Mouse (Mus musculus) adrenal gland, adult 2 months (tissue): ENCODE results near the gene Ccdc66. TPM values are rescaled to one million over a fixed set of nuclear protein-coding genes. Genes with fewer than 3 reads are reported as not detected.

Experiments used
- DNase-seq: peaks from one replicate; pipeline ENCODE4 v3.0.0; 2021
- long read RNA-seq: library from polyadenylated mRNA; stranded (forward); transcript quantifications from one replicate; pipeline ENCODE4 v2.0.0, GENCODE M21; 2021
- polyA plus RNA-seq: library from polyadenylated mRNA; depleted of rRNA; stranded (reverse); fragments of >200 nt; gene quantifications from 2 replicates; pipeline ENCODE4 v1.2.3, GENCODE M21; 2012; rRNA removed
- total RNA-seq, 2 experiments: library from RNA; stranded (reverse); gene quantifications; 2 replicates each; pipeline ENCODE4 v1.2.3; 2021

Gene Ccdc66
- 1 to 10 TPM; 8.3 to 9.7 TPM for total RNA-seq
- polyA plus RNA-seq: 0.24 and 0.36 TPM in 2 replicates
- long read RNA-seq, full-length matches to known transcripts: 1 of 5 reads
- long read RNA-seq, partial matches to known transcripts: 0 of 5 reads
- long read RNA-seq, other reads (novel, unspliced or antisense): 4 of 5 reads

- peak; percentile 99 for DNase-seq
Observed at GRCm38 (mm10) chr14:27507894-27508643, at the start of gene Ccdc66. Gene Ccdc66, minus strand, starts transcription at chr14:27508460.

GRCm38 (mm10) chr14:27543838-27544426 is 35.7 kb upstream of the Ccdc66 start:
- DNase-seq: no peak

- no peak for DNase-seq
Observed at GRCm38 (mm10) chr14:27536441-27536840, 28.2 kb upstream of the Ccdc66 start.

GRCm38 (mm10) chr14:27524541-27524940 is 16.3 kb upstream of the Ccdc66 start:
- no peak for DNase-seq

- no peak for DNase-seq
Observed at GRCm38 (mm10) chr14:27508644-27509301, 513 bp upstream of the Ccdc66 start.

GRCm38 (mm10) chr14:27501096-27501495 is 7.2 kb downstream of the Ccdc66 start:
- DNase-seq: no peak

- DNase-seq: no peak
Observed at GRCm38 (mm10) chr14:27493516-27493915, 14.7 kb downstream of the Ccdc66 start.

GRCm38 (mm10) chr14:27491399-27491798 is 16.9 kb downstream of the Ccdc66 start:
- DNase-seq: no peak

GRCm38 (mm10) chr14:27446963-27447362 is 61.3 kb downstream of the Ccdc66 start:
- DNase-seq: no peak

GRCm38 (mm10) chr14:27444851-27445281 is 63.4 kb downstream of the Ccdc66 start:
- no peak for DNase-seq

- no peak for DNase-seq
Observed at GRCm38 (mm10) chr14:27440921-27441320, 67.3 kb downstream of the Ccdc66 start.

- no peak for DNase-seq
Observed at GRCm38 (mm10) chr14:27436826-27437225, 71.4 kb downstream of the Ccdc66 start.

- no peak for DNase-seq
Observed at GRCm38 (mm10) chr14:27436116-27436515, 72.1 kb downstream of the Ccdc66 start.

GRCm38 (mm10) chr14:27432064-27432463 is 76.2 kb downstream of the Ccdc66 start:
- DNase-seq: no peak

Other genes with a start within 250 kb of the Ccdc66 start
- gene Fam208a, start 79.6 kb downstream of the Ccdc66 start, total RNA-seq: 10 to 100 TPM; 17.9 to 20.8 TPM
- 1.8 and 2.1 TPM in 2 replicates for gene Fam208a, start 79.6 kb downstream of the Ccdc66 start, polyA plus RNA-seq
- 1 to 10 TPM; 7.1 to 9.6 TPM for gene Erc2, start 114.0 kb upstream of the Ccdc66 start, total RNA-seq
- gene Erc2, start 114.0 kb upstream of the Ccdc66 start, polyA plus RNA-seq: 0.29 and 1.7 TPM in 2 replicates